Mouse (Mus musculus) C2C12 (cell line): Measurements from ENCODE around the gene Sept9.

Experiments
- CEBPB ChIP-seq: IDR thresholded peaks from one replicate; pipeline ENCODE4 v1.6.1; 2011; ENCODE audit warnings: low read depth, mild to moderate bottlenecking, control low read depth, moderate library complexity
- CTCF ChIP-seq: IDR thresholded peaks from one replicate; pipeline ENCODE4 v1.5.1; 2011; ENCODE audit not compliant: control insufficient read depth, insufficient read depth, insufficient read length
- MAX ChIP-seq: IDR thresholded peaks from one replicate; pipeline ENCODE4 v1.6.1; 2011; ENCODE audit warnings: mild to moderate bottlenecking, control low read depth
- MYOG ChIP-seq: IDR thresholded peaks from one replicate; pipeline ENCODE4 v1.6.1; 2011; ENCODE audit not compliant: control insufficient read depth, insufficient read length; ENCODE audit errors: extremely low read depth
- USF1 ChIP-seq: IDR thresholded peaks from one replicate; pipeline ENCODE4 v1.6.1; 2011; ENCODE audit warnings: low read depth, mild to moderate bottlenecking, control low read depth, moderate library complexity

- TF ChIP-seq CEBPB: no peak
- TF ChIP-seq USF1: no peak
- no peak for TF ChIP-seq MAX
- TF ChIP-seq CTCF: no peak
- TF ChIP-seq MYOG: no peak
These were observed 210.6 kb downstream of the Sept9 start for GRCm38 (mm10) chr11:117410059-117410458.
